Mouse (Mus musculus) CD4-positive, CD25-positive, alpha-beta regulatory T cell, adult 4 months (primary cell): ENCODE results near the gene Il31ra. TPM values are rescaled to one million over a fixed set of nuclear protein-coding genes. Genes with fewer than 3 reads are reported as not detected.

Experiments used
- ATAC-seq: one replicate; pipeline ENCODE4 v1.8.0; 2017
- polyA plus RNA-seq, 2 experiments: library from polyadenylated mRNA; unstranded; fragments of 100-300 nt; shearing (Covaris generic); gene quantifications; one replicate each; pipeline ENCODE4 v1.2.1; 2017

The Il31ra gene
- polyA plus RNA-seq, 2 experiments from 2014 or later = 0.81 TPM; not detected in 1

DNA sequence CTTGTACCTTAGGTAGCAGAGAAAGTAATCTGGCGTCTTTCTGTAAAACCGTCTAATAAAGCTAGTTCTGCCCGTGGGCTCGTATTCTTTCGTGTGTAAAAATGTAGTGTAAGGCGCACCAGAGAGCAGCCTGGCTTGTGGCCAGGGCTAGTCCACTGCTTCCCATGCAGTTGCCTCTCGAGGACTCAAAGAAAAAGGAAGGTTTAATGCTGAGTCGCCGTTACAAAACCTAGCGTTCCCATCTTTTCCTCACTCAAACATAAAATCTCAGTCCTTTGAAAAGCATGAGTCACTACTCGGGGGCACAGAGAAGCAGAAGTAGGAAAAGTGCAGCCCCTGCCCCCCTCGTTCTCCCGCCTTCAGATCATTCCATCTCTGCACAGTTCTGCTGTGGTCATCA, 87.4 kb downstream of the Il31ra start:
- ATAC-seq = no peak

DNA sequence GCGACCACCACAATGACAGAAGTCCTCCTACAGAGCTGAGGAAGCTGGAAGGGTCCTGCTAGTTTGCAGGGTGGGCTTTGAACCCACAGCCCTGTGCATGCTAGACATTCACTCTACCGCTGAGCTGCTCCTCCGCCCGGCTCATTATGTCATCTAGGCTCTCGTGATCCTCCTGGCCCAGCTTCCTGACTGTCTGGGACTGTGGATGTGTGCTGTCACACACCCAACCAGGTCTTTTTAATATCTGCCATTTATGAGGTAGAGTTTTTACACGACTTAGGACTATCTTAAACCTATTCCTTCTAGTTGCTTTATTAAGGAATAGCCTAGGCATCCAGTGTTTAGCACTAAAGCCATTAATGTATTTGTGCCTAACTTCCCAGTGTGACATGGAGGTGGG, 88.7 kb downstream of the Il31ra start:
- ATAC-seq = no peak

DNA sequence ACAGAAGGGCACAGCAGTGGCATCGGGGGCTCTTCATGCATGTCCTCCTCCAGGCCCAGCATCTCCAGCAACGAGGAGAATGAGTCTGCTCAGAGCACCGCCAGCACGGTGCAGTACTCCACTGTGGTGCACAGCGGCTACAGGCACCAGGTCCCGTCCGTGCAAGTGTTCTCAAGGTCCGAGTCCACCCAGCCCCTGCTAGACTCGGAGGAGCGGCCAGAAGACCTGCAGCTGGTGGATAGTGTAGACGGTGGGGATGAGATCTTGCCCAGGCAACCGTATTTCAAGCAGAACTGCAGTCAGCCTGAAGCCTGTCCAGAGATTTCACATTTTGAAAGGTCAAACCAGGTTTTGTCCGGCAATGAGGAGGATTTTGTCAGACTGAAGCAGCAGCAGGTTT, 90.3 kb downstream of the Il31ra start:
- ATAC-seq = no peak

DNA sequence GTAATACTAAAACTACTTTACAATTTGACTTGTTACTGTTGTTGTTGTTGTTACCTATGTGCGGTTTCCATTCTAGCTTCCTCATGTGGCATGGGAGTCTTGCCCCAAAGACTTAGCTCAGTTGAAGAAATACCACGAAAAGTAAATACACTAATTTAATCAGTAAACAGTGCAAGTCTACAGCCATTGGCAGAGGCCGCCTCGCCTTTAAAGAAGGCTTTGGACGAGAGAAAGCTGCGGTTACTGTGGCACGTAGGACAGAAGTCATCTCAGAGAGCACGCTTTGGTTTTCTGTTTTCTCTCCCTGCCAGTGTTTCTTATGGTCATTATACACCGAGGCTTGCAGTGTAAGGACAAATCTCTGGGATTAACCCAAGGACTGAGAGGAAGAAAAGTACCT, 93.7 kb downstream of the Il31ra start:
- ATAC-seq = no peak

DNA sequence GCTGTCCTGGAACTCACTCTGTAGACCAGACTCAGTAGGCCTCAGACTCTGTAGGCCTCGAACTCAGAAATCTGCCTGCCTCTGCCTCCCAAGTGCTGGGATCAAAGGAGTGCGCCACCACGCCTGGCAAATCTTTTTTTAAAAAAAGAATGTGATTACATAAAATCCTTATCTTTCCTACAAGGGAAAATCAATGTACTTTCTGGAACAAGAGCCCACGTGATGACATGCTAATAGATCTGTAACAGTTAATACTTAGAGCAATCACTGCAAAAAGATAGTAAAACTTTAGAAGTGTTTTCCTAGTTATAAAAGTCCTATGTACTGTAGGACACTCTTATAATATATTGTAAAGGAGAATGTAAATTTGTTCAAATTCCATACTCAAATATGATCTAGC, 94.1 kb downstream of the Il31ra start:
- ATAC-seq = no peak

DNA sequence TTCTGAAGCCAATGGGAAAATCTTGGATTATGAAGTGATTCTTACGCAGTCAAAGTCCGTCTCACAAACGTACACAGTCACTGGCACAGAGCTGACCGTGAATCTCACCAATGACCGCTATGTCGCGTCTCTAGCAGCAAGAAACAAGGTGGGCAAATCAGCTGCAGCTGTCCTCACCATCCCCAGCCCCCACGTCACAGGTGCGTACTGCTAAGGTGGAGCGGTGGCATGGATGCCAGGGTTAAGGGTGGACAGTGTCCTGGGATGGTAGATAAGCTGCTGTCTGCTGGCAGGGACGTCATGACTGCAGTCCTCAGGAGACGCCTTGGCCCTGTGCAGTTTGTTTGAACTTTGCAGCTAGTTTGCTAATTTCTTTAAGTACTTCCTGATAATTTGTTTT, 99.6 kb downstream of the Il31ra start:
- ATAC-seq = no peak

DNA sequence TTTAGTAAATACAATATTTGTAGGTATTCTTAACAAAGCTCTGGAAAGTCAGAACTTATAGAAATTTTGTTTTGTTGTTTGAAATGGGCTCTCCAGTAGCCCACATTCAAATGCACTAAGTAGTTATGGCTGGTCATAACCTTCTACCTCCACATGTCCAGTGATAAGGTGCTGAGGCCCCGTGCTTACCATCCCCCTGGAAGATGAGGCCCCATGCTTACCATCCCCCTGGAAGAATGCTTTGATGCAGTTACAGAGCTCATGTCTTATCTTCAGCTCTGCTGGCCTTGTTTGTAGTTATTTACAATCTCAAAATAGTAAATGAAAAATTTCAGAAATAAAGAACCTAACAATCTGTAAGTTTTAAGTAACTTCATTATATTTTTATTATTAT, 101.9 kb downstream of the Il31ra start:
- no peak for ATAC-seq

DNA sequence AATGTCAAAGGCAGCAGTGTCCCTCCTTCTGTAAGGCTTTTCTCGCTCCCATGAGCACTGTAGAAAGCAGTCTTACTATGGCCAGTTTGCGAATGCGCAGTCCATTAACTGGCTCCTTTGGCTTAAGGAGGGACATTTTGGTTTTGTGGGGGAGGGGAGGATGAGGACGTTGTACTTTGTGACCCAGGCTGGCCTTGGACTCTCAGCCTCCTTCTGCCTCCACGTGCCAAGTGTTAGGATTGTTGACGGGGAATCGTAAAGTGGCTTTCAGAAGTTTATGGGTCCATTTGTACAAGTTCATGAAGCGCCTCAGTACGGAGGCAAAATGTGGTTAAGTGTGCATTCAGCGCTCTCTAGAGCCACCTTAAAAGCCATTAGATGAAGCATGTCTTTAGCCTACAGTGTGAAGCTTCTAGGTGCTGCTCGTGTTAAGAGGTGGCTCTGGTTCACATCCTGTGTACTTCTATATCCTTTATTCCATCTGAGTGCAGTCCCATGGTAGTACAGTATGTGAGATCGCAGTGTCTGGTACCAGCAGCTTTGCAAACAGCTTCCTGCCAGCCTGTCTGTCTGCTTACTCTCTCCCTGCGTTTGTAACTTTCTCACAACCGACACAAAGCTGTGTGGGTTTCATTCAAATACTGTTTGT, 102.4 kb downstream of the Il31ra start:
- ATAC-seq = peak; percentile 20

DNA sequence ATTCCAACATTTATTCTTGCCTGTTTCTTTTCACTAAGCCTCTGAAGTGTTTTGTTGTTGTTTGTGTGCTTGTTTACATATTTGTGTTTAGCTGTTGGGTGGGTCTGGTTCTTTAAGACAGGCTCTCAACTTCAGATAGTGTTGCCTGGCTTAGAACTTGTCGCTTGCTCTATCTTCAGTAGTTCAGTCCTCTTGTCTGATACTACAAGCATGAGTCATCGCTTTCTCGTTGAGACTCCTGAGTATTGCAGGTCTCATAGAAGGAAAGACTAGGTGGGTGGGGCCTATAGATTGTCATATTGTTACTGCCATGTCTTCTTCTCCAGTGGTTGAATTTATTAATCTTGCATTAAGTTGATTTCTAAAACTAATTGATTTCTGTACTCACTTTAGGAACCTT, 104.1 kb downstream of the Il31ra start:
- ATAC-seq = no peak

DNA sequence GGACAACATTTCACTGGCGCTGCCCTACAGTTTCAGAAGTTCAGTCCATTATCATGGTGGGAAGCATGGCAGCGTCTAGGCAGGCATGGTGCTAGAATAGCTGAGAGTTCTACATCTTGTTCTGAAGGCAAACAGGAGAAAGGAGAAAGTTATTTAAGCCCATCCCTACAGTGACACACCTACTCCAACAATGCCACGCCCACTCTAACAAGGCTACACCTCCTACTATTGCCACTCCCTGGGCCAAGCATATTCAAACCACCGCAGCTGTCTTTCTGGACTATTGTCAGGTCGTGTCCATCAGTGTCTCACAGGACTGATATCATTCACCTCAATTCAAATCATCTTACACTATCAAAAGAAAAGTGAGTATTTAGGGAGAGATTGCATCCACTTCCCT, 107.5 kb downstream of the Il31ra start:
- no peak for ATAC-seq

DNA sequence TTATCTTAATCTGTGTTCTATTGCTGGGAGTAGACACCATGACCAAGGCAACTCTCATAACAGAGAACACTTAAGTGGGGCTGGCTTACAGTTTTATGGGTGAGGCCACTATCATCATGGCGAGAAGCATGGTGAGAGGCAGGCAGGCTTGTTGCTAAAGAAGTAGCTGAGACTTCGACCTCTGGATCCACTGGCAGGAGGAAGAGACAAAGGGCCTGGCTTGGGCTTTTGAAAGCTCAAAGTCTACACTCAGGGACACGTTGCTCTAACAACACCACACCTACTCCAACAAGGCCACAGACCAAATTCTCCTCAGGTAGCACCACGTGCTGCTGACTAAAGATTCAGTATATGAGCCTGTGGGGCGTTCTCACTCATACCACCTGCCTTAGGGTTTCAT, 107.9 kb downstream of the Il31ra start:
- ATAC-seq = no peak

DNA sequence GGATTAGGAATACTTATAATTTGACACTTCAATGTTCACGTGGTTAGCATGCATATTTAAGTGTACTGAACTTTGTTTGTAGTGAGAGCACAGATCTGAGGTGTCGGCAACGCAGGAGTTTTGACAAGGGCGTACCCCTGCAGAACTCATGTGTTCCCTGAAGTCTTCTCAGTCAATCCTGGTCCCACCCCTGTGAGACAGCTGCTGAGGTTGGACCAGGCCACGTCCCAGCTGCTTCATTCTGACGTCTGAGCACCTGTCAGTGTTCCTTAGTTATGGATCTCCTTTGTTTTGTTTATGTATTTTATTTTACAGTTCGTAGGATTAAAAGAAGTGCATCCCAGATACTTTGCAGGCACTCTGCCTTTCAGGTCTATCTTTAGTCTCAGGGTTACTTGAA, 111.1 kb downstream of the Il31ra start:
- ATAC-seq = no peak

DNA sequence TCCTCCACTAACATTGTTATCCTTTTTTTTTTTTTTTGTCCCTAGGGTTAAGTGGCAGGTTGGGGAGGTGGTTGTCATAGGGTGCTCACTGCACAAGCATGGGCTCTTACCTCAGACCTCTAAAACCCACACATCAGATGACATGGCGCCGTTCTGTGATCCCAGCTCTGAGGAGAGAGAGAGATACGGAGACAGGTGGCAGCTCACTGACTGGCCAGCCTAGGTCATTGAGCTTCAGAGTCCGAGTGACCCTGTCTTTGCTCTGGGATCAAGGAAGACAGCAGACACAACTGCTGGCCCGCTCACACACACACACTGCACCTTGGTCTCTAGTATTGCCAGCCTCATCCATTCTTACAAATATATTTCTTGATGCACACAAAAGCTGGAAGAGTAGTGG, 111.6 kb downstream of the Il31ra start:
- ATAC-seq = no peak

DNA sequence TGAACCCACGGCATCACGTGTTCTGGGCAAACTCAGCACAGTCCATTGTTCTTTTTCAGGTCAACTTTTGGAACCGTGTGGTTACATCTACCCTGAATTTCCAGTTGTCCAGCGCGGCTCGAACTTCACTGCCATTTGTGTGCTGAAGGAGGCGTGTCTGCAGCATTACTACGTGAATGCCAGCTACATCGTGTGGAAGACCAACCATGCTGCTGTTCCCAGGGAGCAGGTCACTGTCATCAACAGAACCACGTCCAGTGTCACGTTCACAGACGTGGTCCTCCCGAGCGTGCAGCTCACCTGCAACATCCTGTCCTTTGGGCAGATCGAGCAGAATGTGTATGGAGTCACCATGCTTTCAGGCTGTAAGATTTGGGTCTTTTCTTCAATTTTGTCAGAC, 114.2 kb downstream of the Il31ra start:
- ATAC-seq = no peak

DNA sequence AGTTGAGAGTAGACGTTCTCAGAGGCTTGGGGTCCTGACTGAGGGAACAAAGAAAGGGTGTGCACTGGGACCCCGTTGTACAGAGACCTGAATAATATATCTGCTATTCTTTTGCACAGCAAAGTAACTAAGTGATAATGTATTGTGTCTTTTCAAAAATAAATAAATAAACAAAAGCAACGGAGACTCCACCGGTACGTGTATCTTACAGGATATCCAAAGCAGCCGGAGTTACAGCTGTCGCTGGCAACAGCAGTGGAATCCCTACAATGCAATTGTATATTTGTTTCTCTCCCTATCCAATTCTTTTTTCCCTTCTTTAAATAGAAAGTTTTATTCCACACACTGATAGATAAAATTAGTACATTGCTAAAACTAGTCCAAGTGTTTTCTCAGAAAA, 115.1 kb downstream of the Il31ra start:
- no peak for ATAC-seq

DNA sequence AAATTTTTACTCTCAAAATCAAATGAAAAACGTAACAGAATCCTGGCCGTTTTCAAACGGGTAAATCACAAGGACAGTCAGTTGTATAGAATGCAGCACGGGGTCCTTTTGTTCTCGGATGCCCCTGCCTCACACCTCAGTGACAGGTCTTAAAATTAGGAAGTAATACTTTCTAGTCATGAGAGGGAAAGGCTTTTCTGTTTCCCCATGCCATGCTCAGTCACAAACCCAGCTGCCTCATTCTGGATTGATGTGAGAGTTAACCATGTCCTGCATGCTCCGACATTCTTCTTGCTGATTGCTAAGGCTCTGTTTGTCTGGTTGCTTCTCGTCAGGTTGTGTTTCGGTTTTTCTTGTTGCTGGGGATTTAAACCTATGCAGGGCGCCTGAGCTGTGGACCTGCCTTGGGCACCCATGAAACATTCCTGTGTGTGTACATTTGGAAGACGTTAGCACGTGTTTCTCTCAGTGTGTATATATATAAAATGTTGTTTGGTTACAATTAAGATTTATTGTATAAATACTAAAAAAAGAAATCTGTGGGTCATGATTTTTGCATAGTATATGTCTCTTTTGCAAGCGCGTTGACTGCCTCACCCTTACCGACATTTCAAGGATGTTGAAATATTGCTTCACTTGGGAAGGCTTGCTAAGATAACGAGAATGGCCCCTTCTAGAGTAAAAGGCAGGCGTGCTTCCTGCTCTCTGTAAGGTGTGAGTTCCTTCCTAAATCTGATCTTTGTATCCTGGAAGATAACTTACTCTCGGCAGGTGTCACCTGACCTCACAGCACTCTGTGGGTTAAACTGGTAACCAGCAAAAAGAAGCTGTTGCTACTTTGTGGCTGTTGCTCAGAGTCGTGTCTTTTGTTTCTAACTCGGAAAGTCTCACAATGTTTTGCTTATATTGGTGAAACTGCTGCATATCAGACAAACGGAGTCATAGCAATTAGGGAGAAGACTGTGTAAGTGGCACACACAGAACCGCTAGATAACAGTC, 120.1 kb downstream of the Il31ra start:
- ATAC-seq = peak; percentile 40

DNA sequence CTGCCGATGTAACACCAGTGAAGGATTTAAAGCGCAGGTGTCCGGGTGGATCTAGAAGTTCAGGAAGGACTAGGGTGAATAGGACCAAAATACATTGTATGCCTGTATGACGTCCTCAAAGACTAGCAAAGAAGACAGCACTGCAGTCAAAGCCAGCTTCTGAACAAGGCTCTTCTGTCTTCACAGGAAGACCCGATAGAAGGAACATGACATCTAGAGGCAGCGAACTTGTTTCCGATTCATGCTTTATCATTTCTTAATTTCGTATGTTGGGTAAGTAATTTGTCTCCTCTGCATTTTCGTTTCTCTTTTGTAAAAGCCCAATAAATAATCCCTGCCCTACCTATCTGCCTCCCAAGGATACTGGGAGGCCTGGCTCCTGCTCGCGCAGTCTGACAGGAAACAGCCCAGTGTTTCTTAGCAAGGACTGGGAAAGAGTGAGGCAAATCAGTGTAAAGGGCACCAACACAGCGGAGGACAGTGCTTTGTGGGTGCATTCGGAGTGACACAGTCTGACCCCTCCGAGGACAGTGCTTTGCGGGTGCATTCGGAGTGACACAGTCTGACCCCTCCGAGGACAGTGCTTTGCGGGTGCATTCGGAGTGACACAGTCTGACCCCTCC, 121.6 kb downstream of the Il31ra start:
- peak; percentile 53 for ATAC-seq

DNA sequence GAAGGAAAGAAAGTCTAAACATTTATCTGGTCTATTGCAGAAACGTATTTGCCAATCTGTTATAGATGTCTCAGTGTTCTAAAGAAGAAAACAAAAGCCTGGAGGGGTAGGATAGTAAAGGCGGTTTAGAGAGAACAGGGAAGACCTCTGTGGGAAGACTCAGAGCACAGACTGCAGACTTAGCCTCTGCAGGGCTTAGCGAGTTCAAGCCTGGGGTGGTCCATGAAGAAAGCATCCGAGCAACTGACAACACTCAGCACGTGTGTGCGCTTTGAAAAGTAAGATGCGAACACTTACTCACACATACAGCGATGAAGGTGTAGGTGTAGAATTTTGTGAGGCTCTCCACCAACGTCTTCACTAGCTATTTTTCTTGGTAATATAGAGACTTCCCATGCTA, 123.0 kb downstream of the Il31ra start:
- ATAC-seq = no peak

Other genes starting within 250 kb of the Il31ra start
- gene Il6st, start 130.3 kb downstream of the Il31ra start, polyA plus RNA-seq = 10 to 100 TPM; 52.9 to 65.9 TPM
- gene Ddx4, start 58.1 kb upstream of the Il31ra start, polyA plus RNA-seq = not detected
- 10 to 100 TPM; 32.2 to 32.9 TPM for gene Slc38a9, start 66.4 kb upstream of the Il31ra start, polyA plus RNA-seq
- 1 to 10 TPM; 3.7 to 4.2 TPM for gene Plpp1, start 206.4 kb upstream of the Il31ra start, polyA plus RNA-seq